Mouse (Mus musculus): ENCODE measurements around the gene Mfap3. TPM values are rescaled to one million over a fixed set of nuclear protein-coding genes. Genes with fewer than 3 reads are reported as not detected.

The Mfap3 gene
- total and polyA plus RNA-seq, 2 experiments from 2014 or later = 47.8 to 52.4 TPM

DNA sequence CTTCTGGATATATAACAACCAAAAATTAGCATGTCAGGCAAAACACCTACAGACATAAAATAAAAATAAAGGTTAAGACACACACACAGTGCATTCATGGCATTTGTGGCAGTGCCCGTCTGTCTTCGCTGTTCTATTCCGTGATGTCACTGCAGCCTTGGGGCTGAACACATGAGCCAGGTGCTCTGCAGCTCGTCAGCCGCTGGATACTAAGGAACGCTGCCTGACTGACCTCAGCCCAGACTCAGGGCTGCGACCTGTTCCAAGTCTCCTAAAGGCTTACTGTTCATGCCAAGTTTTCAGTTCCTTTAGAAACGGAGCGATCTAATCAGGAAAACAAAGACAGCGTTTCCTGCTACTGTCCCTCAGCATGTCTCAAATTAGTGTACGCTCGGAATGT is 46.1 kb downstream of the Mfap3 start:
- TF ChIP-seq CTCF (IDR thresholded peaks at IDR 0.05) = no peak
- no peak overlapping the region for H3K4me2 ChIP-seq (ENCODE audit: low read depth, low read length, poor library complexity, severe bottlenecking)
- H3K27me3 ChIP-seq (ENCODE audit: insufficient read depth, low read length) = no peaks in the 10 kb centered on the region
- ATAC-seq (ENCODE audit: low FRiP score) (no peak), DNase-seq (ENCODE audit: low spot score) (no peak)
- no peak overlapping the region for H3K4me3 ChIP-seq (ENCODE audit: low read depth, low read length)
- no peak overlapping the region for H3K9ac ChIP-seq (replicated peaks; ENCODE audit: low read length, poor library complexity, severe bottlenecking)
- H3K4me1 ChIP-seq (ENCODE audit: insufficient read depth, low read length) = peaks cover 10% of the 10 kb centered on the region; the same call in 1 of the 2 replicates
- H3K27ac ChIP-seq (ENCODE audit: low read depth, low read length) = no peak overlapping the region
- 56% methylated on average over 12 of the region's 12 CpGs for WGBS
- no peaks in the 10 kb centered on the region for H3K36me3 ChIP-seq (ENCODE audit: insufficient read depth, low read length)
- H3K9me3 ChIP-seq (ENCODE audit: low read length) = no peaks in the 10 kb centered on the region

DNA sequence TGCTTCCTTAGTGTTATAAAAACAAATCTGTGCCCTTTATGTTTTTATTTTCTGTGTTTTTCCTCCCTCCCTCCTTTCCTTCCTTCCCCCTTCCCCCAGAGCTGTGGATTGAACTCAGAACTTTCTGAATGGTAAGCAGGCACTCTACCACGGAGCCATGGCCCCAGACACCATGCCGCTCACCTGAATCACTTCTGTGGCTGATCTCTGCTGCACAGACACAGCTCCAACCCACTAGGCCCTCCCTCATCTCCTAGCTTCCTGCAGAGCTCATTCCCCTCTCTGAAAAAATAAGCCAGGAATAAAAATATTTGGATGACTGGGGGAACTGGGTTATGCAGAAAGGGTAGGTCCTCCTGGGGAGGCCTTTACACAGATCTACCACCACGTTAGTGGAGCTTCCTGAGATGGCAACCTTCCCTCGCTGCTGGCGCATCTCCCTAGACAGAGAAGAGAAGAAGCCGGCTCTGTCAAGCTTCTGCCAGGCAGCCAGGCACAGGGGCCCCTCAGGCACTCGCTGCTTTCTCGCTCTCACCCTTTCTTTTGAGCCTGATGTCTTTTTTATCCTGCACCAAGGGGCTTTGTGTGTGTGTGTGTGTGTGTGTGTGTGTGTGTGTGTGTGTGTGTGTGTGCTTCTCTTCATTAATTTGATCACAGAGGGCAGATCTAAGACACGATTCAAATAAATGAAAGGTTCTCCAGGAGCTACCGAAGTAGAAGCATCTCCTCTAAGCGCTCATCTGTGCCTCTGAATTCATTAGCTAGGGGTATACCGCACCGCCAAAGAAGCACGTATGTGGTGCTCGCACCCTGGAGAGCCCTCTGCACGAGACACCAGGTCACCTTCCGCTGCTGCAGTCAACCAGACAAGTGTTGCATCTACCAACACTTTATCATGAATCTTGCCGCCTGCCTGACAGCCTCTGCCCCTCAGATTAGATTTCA is 47.9 kb downstream of the Mfap3 start:
- Histone ChIP-seq H3K4me1 (ENCODE audit: insufficient read depth, low read length) (peaks cover 10% of the 10 kb centered on the region; the same call in 1 of the 2 replicates), H3K4me2 (ENCODE audit: low read depth, low read length, poor library complexity, severe bottlenecking) (0 out of 2 replicates have a peak overlapping the region, but pooled peaks have one; percentile 22), H3K36me3 (ENCODE audit: insufficient read depth, low read length) (no peaks in the 10 kb centered on the region), H3K9me3 (ENCODE audit: low read length) (no peaks in the 10 kb centered on the region), H3K27ac (ENCODE audit: low read depth, low read length) (peak overlapping the region; percentile 21; the same call in 1 of the 2 replicates), H3K27me3 (ENCODE audit: insufficient read depth, low read length) (no peaks in the 10 kb centered on the region), H3K9ac (replicated peaks; ENCODE audit: low read length, poor library complexity, severe bottlenecking) (0 out of 2 replicates have a peak overlapping the region, but pooled peaks have one; percentile 13), H3K4me3 (ENCODE audit: low read depth, low read length) (no peak overlapping the region)
- DNase-seq (ENCODE audit: low spot score) (peak; percentile 45), ATAC-seq (ENCODE audit: low FRiP score) (0 out of 2 replicates have a peak, but pooled peaks have one; percentile 49)
- no peak for TF ChIP-seq CTCF (IDR thresholded peaks at IDR 0.05)
- WGBS = 11% methylated on average over 16 of the region's 18 CpGs

- no peak overlapping the region for H3K4me2 ChIP-seq (ENCODE audit: low read depth, low read length, poor library complexity, severe bottlenecking)
- DNase-seq (ENCODE audit: low spot score) = no peak
- H3K27ac ChIP-seq (ENCODE audit: low read depth, low read length) = no peak overlapping the region
- WGBS = 96% methylated on average over 2 of the region's 2 CpGs
- no peaks in the 10 kb centered on the region for H3K9me3 ChIP-seq (ENCODE audit: low read length)
- TF ChIP-seq CTCF (IDR thresholded peaks at IDR 0.05) = no peak
- no peak for ATAC-seq (ENCODE audit: low FRiP score)
- no peaks in the 10 kb centered on the region for H3K36me3 ChIP-seq (ENCODE audit: insufficient read depth, low read length)
- H3K4me3 ChIP-seq (ENCODE audit: low read depth, low read length) = no peak overlapping the region
- no peaks in the 10 kb centered on the region for H3K27me3 ChIP-seq (ENCODE audit: insufficient read depth, low read length)
- no peak overlapping the region for H3K9ac ChIP-seq (replicated peaks; ENCODE audit: low read length, poor library complexity, severe bottlenecking)
- peaks cover 10% of the 10 kb centered on the region; the same call in 1 of the 2 replicates for H3K4me1 ChIP-seq (ENCODE audit: insufficient read depth, low read length)
Observed at GRCm38 (mm10) chr11:57568950-57569490, 50.6 kb downstream of the Mfap3 start.

DNA sequence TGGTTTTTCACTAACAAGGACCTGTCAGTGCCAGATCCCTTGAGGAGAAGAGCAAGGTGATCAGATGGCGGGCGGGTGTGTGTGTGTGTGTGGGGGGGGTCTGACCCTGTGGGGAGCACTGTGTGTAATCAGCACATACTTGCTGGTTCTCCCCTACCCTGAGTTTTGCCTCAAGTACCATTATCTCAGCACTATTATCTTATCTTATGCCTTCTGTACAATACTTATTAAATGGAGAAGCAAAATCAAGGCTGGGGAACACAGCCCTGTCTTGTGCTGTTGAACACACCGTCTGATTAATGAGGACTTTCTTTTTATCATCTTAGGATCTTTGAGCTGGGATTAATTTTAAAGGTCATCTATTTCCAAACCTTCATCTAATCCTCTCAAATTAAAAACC is 52.6 kb downstream of the Mfap3 start:
- WGBS = 79% methylated on average over 3 of the region's 3 CpGs
- Histone ChIP-seq H3K27ac (ENCODE audit: low read depth, low read length) (no peak overlapping the region), H3K4me1 (ENCODE audit: insufficient read depth, low read length) (peaks cover 8% of the 10 kb centered on the region; the same call in 1 of the 2 replicates), H3K9me3 (ENCODE audit: low read length) (no peaks in the 10 kb centered on the region), H3K9ac (replicated peaks; ENCODE audit: low read length, poor library complexity, severe bottlenecking) (no peak overlapping the region), H3K36me3 (ENCODE audit: insufficient read depth, low read length) (no peaks in the 10 kb centered on the region), H3K27me3 (ENCODE audit: insufficient read depth, low read length) (no peaks in the 10 kb centered on the region), H3K4me3 (ENCODE audit: low read depth, low read length) (no peak overlapping the region), H3K4me2 (ENCODE audit: low read depth, low read length, poor library complexity, severe bottlenecking) (no peak overlapping the region)
- ATAC-seq (ENCODE audit: low FRiP score) (no peak), DNase-seq (ENCODE audit: low spot score) (no peak)
- no peak for TF ChIP-seq CTCF (IDR thresholded peaks at IDR 0.05)

DNA sequence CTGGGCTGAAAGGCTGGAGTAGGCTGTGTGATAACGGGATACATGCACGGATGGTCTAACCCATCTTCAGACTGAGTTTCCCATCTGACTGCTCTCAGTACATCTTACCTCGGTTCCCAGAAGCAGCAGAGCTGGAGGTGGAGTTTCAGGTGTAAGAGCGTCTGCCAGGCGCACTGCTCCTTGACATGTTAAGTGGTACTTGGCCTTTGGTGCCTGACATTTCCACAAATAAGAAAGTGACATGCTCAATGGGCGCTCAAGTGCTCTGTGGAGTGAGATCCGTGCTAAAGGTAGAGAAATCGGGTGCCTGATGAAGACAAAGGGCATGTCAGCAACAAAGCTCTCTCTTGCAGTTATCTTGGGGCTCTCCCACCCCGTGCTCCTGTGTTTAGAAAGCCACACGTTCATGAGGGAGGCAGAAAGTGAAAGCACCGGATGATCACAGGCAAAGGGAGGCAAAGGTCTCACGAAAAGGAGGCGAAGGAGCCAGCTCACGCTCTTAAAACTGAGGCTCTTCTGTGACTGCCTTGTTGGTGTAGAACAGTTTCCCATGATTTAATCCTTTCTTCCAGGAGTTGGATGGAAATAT is 55.3 kb downstream of the Mfap3 start:
- TF ChIP-seq CTCF (IDR thresholded peaks at IDR 0.05) = no peak
- Histone ChIP-seq H3K4me1 (ENCODE audit: insufficient read depth, low read length) (no peaks in the 10 kb centered on the region), H3K27me3 (ENCODE audit: insufficient read depth, low read length) (no peaks in the 10 kb centered on the region), H3K27ac (ENCODE audit: low read depth, low read length) (no peak overlapping the region), H3K9me3 (ENCODE audit: low read length) (no peaks in the 10 kb centered on the region), H3K9ac (replicated peaks; ENCODE audit: low read length, poor library complexity, severe bottlenecking) (no peak overlapping the region), H3K4me2 (ENCODE audit: low read depth, low read length, poor library complexity, severe bottlenecking) (no peak overlapping the region), H3K36me3 (ENCODE audit: insufficient read depth, low read length) (no peaks in the 10 kb centered on the region), H3K4me3 (ENCODE audit: low read depth, low read length) (no peak overlapping the region)
- ATAC-seq (ENCODE audit: low FRiP score) (no peak), DNase-seq (ENCODE audit: low spot score) (no peak)
- WGBS = 57% methylated on average over 14 of the region's 14 CpGs

All from midbrain, postnatal 0 days (tissue).